Mouse (Mus musculus) brown adipose tissue, adult 24 weeks (tissue): ENCODE measurements at regions not wholly inside any gene's neighbourhood (a gene's known extent, or its start where the extent isn't known, plus 50 kb on each side); places are given as distances from the start of the nearest gene placed in this dataset.

Experiments
- H3K27ac ChIP-seq: fragments of 200-500 bp; replicated peaks from 2 replicates; pipeline ENCODE4 v1.5.1; 2012; ENCODE audit warnings: low read depth, mild to moderate bottlenecking, low read length
- H3K4me1 ChIP-seq: fragments of 200-500 bp; 2 replicates; pipeline ENCODE4 v1.6.1; 2012; ENCODE audit warnings: low read length, mixed read lengths; ENCODE audit not compliant: control insufficient read depth, insufficient read depth, insufficient read length
- H3K4me3 ChIP-seq: fragments of 200-500 bp; 2 replicates; pipeline ENCODE4 v1.5.1; 2012; ENCODE audit warnings: low read depth, mild to moderate bottlenecking, low read length, moderate library complexity; ENCODE audit not compliant: insufficient read depth

DNA sequence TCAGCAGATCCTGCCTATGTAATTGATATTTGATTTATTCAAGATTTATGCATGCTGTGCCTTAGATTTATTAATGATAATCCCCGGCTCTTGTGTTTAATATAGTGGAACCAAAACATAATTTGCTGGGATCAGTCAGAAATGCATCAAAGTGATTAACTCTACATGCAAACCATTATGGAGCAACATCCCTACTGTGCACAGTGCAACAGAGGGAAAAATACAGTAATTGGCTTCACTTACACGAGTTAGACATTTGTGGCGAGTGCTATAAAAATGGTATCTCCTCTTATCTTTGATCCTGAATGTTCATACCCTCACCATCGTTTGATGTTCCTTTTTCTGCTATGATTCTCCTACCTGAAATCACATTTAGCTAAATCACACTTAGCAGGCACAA, 238.8 kb upstream of the Meis1 start:
- no peak overlapping the region for H3K4me3 ChIP-seq
- H3K4me1 ChIP-seq, result no peaks in the 10 kb centered on the region
- no peak overlapping the region for H3K27ac ChIP-seq

DNA sequence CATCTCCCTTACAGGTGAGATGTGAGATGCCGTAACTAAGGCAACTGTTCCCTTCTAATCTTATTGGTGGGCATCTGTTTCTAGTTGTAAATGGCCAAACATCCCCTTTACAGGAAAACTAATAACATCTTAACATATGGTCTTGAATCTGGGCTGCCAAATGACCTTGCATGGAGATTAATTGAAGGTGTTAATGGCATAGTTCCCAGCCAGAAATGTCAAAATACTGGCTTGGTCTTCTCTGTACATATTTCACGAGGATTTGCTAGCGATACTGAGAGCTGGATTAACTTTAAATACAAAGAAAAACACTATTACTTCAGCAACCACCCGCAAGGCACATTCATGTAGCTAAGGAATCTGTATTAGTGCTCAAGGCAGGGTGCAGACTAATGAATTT, 244.0 kb upstream of the Meis1 start:
- Histone ChIP-seq H3K4me3 (no peak overlapping the region), H3K27ac (no peak overlapping the region), H3K4me1 (no peaks in the 10 kb centered on the region)

- Histone ChIP-seq H3K27ac (no peak overlapping the region), H3K4me3 (no peak overlapping the region), H3K4me1 (no peaks in the 10 kb centered on the region)
Observed at GRCm38 (mm10) chr11:19264798-19265671, 246.2 kb upstream of the Meis1 start.

- Histone ChIP-seq H3K4me3 (no peak overlapping the region), H3K4me1 (no peaks in the 10 kb centered on the region), H3K27ac (no peak overlapping the region)
Observed at GRCm38 (mm10) chr11:19265672-19265972, 246.8 kb upstream of the Meis1 start.

DNA sequence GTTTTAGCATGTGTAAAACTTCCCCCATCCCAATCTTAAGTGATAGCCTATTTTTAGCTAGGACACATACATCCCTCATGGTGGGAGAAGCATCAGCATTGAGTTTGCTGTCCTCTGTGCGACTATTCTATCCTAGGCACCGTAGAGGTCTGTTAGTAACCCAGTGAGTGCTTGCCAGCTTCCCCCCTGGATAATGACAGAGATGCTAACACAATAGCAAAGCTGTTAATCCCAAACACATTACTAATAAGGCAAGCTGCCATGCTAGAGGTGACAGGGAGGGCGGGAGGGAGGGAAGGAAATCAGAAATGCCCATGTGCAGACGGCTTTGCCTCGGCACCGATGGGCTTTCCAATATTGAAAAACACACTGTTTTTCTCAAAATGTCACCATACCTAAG, 272.2 kb upstream of the Meis1 start:
- Histone ChIP-seq H3K4me3 (no peak overlapping the region), H3K4me1 (no peaks in the 10 kb centered on the region), H3K27ac (no peak overlapping the region)

GRCm38 (mm10) chr11:19299411-19299810, 280.6 kb upstream of the Meis1 start:
- Histone ChIP-seq H3K4me1 (no peaks in the 10 kb centered on the region), H3K4me3 (no peak overlapping the region), H3K27ac (no peak overlapping the region)

- Histone ChIP-seq H3K27ac (no peak overlapping the region), H3K4me3 (no peak overlapping the region), H3K4me1 (no peaks in the 10 kb centered on the region)
Observed at GRCm38 (mm10) chr11:19306687-19307086, 287.9 kb upstream of the Meis1 start.

DNA sequence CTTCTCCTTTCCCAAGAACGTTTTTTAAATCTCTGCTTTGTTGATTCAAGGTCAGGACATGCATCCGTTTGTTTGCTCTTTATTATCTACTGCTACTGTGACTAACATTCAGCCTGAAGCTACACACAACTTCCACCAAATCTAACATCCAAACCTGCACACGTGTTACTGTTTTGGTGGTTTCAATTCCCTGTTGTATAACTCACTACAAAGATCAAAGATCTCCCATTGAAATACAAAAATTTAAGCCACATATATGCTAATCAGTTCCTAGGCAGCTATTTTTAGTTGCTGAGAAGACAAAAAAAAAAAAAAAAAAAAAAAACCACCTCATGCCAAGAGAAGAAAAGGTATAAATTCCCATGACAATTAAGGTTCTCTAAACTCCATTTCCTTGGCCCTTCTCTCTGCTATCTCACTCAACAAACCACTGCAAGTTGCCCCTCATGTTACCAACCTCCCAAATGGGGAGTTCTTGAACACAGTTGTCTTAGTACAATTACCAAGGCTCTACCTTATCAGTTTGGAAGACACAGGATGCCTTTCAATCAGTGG, 312.0 kb upstream of the Meis1 start:
- H3K4me3 ChIP-seq, result no peak overlapping the region
- H3K27ac ChIP-seq, result no peak overlapping the region

DNA sequence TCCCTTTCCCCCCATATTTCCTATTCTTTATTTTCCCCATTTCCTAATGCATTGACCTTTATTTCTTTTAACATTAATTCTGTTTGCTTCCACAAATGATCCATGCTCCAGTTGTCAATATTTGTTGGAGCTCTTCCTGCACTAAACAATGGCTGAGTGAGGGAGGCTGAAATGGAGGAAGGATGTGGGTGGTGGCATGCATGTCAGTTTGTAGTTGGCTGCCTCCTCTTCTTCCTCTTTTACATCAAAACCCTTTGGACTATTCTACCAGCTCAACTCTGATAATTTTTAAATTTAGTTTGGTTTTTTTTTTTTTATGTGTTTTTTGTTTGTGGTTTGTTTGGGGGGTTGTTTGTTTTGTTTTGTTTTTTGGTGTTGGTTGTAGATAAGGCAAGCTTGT, 313.5 kb upstream of the Meis1 start:
- Histone ChIP-seq H3K27ac (no peak overlapping the region), H3K4me3 (no peak overlapping the region), H3K4me1 (no peaks in the 10 kb centered on the region)

More for the DNA sequence above, 312.0 kb upstream of the Meis1 start:
- no peaks in the 10 kb centered on the region for H3K4me1 ChIP-seq

- H3K4me1 ChIP-seq, result no peaks in the 10 kb centered on the region
- no peak overlapping the region for H3K4me3 ChIP-seq
- H3K27ac ChIP-seq, result no peak overlapping the region
Observed at GRCm38 (mm10) chr11:19332727-19333126, 313.9 kb upstream of the Meis1 start.

DNA sequence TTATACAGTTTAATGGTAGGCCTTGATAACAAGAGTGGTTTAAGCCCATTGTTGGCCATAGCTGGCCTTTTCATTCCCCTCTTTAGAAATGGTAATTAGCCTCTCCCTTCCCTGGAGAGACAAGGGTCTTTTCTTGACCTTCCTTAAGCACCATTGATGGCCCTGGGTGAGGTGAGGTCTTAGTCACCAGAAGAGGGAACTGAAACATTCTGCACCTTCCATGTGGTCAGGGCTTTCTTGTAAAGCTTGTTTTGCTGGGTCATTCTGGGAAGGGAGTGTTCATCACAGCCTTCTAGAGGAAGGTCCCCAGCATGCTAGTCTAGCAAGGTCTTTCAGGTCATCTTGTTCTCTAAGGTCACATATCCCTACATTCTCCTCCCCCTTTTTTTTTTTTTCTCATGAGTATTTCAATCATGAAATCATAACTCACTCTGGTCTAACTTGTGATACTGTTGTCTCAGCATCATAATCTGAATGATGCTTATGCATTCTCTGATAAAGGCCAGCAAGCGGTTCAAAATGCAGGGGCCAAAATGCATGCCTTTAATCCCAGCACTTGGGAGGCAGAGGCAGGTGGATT, 315.2 kb upstream of the Meis1 start:
- H3K4me3 ChIP-seq, result no peak overlapping the region
- no peak overlapping the region for H3K27ac ChIP-seq
- no peaks in the 10 kb centered on the region for H3K4me1 ChIP-seq

DNA sequence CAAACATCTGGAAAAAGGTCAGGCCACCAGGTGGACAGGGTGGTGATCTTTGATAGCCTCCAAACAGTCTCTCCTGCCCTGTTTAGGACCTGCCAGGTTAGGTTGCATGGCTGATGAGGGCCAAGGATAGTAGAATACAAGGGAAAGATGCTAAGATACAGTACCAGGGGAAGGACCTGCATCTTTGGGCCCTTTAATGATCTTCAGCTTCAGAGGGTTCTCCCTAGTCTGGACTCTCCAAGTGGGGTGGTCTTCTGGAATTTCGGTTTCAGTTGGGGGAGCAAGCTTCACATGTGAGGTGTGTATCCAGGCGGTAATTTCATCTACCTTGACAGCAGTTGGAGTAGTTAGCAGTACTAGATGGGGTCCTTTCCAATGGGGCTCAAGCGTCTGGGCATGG, 316.6 kb upstream of the Meis1 start:
- H3K4me3 ChIP-seq, result no peak overlapping the region
- no peaks in the 10 kb centered on the region for H3K4me1 ChIP-seq
- no peak overlapping the region for H3K27ac ChIP-seq

GRCm38 (mm10) chr11:19339721-19340317, 321.0 kb upstream of the Meis1 start:
- Histone ChIP-seq H3K27ac (no peak overlapping the region), H3K4me1 (no peaks in the 10 kb centered on the region), H3K4me3 (no peak overlapping the region)

GRCm38 (mm10) chr11:19340889-19341288, 322.1 kb upstream of the Meis1 start:
- H3K4me3 ChIP-seq, result no peak overlapping the region
- no peak overlapping the region for H3K27ac ChIP-seq
- no peaks in the 10 kb centered on the region for H3K4me1 ChIP-seq

GRCm38 (mm10) chr11:19341379-19341778, 322.6 kb upstream of the Meis1 start:
- Histone ChIP-seq H3K27ac (no peak overlapping the region), H3K4me1 (no peaks in the 10 kb centered on the region), H3K4me3 (no peak overlapping the region)

GRCm38 (mm10) chr11:19342803-19343202, 324.0 kb upstream of the Meis1 start:
- no peak overlapping the region for H3K4me3 ChIP-seq
- no peak overlapping the region for H3K27ac ChIP-seq
- H3K4me1 ChIP-seq, result no peaks in the 10 kb centered on the region
